Mouse (Mus musculus) liver, embryonic 16.5 days (tissue): Measurements from ENCODE around the gene Slitrk1. TPM values are rescaled to one million over a fixed set of nuclear protein-coding genes. Genes with fewer than 3 reads are reported as not detected.

ENCODE experiments used
- ATAC-seq: fragments of 200-750 bp; cut with Nextera tagmentation; 2 replicates; pipeline ENCODE4 v1.8.0; 2017; ENCODE audit warnings: low read depth, mild to moderate bottlenecking, moderate number of reproducible peaks, moderate library complexity
- H3K27ac ChIP-seq: fragments of 300-500 bp; sonication (generic); 2 replicates; pipeline ENCODE4 v1.5.1; 2014; ENCODE audit warnings: mild to moderate bottlenecking, low read length
- H3K27me3 ChIP-seq: fragments of 300-500 bp; sonication (generic); 2 replicates; pipeline ENCODE4 v1.6.1; 2014; ENCODE audit warnings: low read depth, low read length, mixed read lengths; ENCODE audit not compliant: control insufficient read depth, insufficient read depth
- H3K36me3 ChIP-seq: fragments of 300-500 bp; sonication (generic); 2 replicates; pipeline ENCODE4 v1.6.1; 2014; ENCODE audit warnings: mild to moderate bottlenecking; ENCODE audit not compliant: control insufficient read depth, insufficient read depth
- H3K4me1 ChIP-seq: fragments of 300-500 bp; sonication (generic); 2 replicates; pipeline ENCODE4 v1.6.1; 2014; ENCODE audit warnings: low read depth, low read length, mixed read lengths; ENCODE audit not compliant: control insufficient read depth
- H3K4me2 ChIP-seq: fragments of 300-500 bp; sonication (generic); 2 replicates; pipeline ENCODE4 v1.6.1; 2014; ENCODE audit warnings: low read depth, low read length, mixed read lengths
- H3K4me3 ChIP-seq: fragments of 300-500 bp; sonication (generic); 2 replicates; pipeline ENCODE4 v1.5.1; 2014; ENCODE audit warnings: low read depth, mild to moderate bottlenecking, low read length
- H3K9ac ChIP-seq: fragments of 300-500 bp; sonication (generic); 2 replicates; pipeline ENCODE4 v1.6.1; 2014; ENCODE audit warnings: low read depth, low read length
- H3K9me3 ChIP-seq: fragments of 300-500 bp; sonication (generic); replicated peaks from 2 replicates; pipeline ENCODE4 v1.6.1; 2016; ENCODE audit warnings: low read length; ENCODE audit not compliant: control insufficient read depth
- WGBS: fragments of 180-500 bp; shearing (Covaris S2); extraction: QIAGEN DNeasy Blood & Tissue Kit; methylation state at CpG from one replicate; pipeline ENCODE4 v1.1.7; 2014; ENCODE audit not compliant: insufficient replicate concordance; 5-methylcytosine and 5-hydroxymethylcytosine counted together
- polyA plus RNA-seq: library from polyadenylated mRNA; unstranded; fragments of >200 nt; fragmentation: Nextera tagmentation; extraction: Ambion mirVana; gene quantifications from 2 replicates; pipeline ENCODE4 v1.2.1, GENCODE M21; 2015

The Slitrk1 gene
- 0.01 TPM in 1 of 2 replicates, not detected in the other for polyA plus RNA-seq

- 2% methylated on average over 24 of the region's 25 CpGs for WGBS
- Histone ChIP-seq H3K27me3 (peaks cover 17% of the 10 kb centered on the region), H3K9ac (no peak within 1 kb of the TSS), H3K4me2 (no peak within 1 kb of the TSS; the same call in 1 of the 2 replicates), H3K4me1 (no peaks in the 10 kb centered on the region), H3K27ac (no peak within 1 kb of the TSS), H3K4me3 (no peak within 1 kb of the TSS), H3K9me3 (no peaks in the 10 kb centered on the region), H3K36me3 (no peaks in the 10 kb centered on the region)
- no peak for ATAC-seq
These were observed at the start of gene Slitrk1 for GRCm38 (mm10) chr14:108913714-108914263. TSS of gene Slitrk1 (minus strand) at chr14:108914158.

DNA sequence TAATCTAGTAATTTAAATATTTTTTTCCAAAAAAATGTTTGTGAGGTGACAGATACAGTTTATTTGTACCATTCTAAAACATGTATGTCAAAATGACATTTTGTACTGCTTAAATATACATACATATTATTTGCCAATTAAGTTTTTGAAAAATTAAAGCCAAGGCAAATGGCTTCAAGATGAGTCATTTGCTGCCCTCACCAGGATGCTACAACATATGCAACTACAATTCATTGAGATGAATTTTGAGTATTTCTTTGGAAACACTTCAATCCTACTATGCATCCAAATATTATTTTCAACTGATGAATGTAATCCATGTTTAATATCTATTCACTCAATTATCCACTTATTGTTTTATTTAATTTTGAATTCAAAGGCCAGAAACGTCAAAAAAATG lies 21.8 kb upstream of the Slitrk1 start:
- Histone ChIP-seq H3K4me1 (no peaks in the 10 kb centered on the region), H3K4me3 (no peak overlapping the region), H3K9me3 (no peaks in the 10 kb centered on the region), H3K27me3 (no peaks in the 10 kb centered on the region), H3K9ac (no peak overlapping the region), H3K27ac (no peak overlapping the region), H3K4me2 (no peak overlapping the region), H3K36me3 (no peaks in the 10 kb centered on the region)
- no peak for ATAC-seq
- 48% methylated on average over 1 of the region's 1 CpGs for WGBS

GRCm38 (mm10) chr14:108914336-108914735 lies 378 bp upstream of the Slitrk1 start:
- 22% methylated on average over 16 of the region's 16 CpGs for WGBS
- Histone ChIP-seq H3K9ac (no peak overlapping the region), H3K4me1 (no peaks in the 10 kb centered on the region), H3K27ac (no peak overlapping the region), H3K27me3 (peaks cover 17% of the 10 kb centered on the region), H3K4me2 (no peak overlapping the region), H3K36me3 (no peaks in the 10 kb centered on the region), H3K9me3 (no peaks in the 10 kb centered on the region), H3K4me3 (no peak overlapping the region)
- ATAC-seq, result no peak

DNA sequence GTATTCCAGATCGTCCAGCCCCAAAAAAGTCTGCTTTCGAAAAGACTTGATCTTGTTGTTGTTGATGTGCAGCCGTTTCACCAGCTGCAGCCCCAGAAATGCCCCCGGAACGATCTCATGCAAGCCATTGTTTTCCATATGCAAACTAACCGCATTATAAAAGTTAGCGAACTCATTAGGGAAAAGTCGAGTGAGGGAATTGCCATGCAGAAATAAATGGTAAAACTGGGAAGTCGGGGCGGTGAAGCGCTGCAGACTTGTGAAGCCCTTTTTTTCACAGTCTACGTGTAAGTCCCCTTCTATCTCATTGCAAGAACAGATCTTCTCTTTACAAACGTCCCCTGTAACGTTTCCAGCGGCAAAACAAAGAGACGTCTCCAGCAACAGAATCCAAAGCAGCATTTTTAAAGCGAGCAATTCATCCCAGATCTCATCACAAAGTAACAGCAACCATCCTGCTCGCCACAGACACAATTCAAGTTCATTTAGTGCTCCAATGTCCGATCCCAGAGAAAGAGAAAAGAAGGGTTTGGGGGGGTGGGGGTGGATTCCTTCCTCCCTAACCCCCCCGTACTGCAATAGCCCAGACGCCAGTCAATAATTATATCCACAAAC lies 975 bp downstream of the Slitrk1 start:
- Histone ChIP-seq H3K4me1 (no peaks in the 10 kb centered on the region), H3K36me3 (no peaks in the 10 kb centered on the region), H3K4me2 (no peak overlapping the region; the same call in 1 of the 2 replicates), H3K9me3 (no peaks in the 10 kb centered on the region), H3K27me3 (peaks cover 17% of the 10 kb centered on the region), H3K27ac (no peak overlapping the region), H3K4me3 (no peak overlapping the region), H3K9ac (no peak overlapping the region)
- WGBS, result 2% methylated on average over 21 of the region's 21 CpGs
- no peak for ATAC-seq

- H3K4me3 ChIP-seq, result no peak overlapping the region
- H3K27me3 ChIP-seq, result peaks cover 17% of the 10 kb centered on the region
- H3K27ac ChIP-seq, result no peak overlapping the region
- no peak overlapping the region for H3K4me2 ChIP-seq
- H3K9ac ChIP-seq, result no peak overlapping the region
- H3K36me3 ChIP-seq, result no peaks in the 10 kb centered on the region
- no peaks in the 10 kb centered on the region for H3K9me3 ChIP-seq
- WGBS, result 5% methylated on average over 24 of the region's 24 CpGs
- no peaks in the 10 kb centered on the region for H3K4me1 ChIP-seq
- no peak for ATAC-seq
These were observed 1.7 kb downstream of the Slitrk1 start for GRCm38 (mm10) chr14:108912021-108912875.

DNA sequence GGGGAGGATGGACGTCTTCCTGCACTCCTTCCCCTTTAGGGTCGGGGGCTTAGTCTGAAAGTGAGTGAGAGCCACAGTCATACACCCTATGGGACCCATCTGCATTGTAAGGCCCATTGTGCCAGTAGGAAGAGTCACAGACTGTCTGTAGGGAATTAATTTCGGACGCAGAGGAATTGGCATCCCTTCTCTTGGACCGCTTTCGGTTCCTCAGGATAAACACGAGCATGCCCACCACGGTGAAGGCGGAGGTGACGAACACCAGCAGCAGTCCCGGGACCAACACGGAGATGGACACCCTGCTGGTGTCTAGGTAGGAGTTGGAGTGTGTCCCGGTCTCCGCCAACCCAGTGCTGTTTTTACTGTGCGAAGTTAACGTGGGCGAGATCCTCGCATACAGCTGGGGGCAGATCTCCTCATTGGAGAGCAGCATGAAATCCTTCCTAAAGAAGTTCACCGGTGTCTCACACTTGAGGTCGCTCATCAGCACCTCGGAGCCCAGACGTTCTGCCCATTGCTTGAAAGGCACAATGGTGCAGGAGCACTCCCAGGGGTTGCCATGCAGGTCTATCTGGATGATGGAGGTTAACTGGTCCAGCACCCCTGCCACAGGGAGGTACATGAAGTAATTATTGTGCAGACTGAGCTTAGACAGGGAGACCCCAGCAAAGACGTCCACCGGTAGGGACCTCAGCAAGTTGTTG lies 2.7 kb downstream of the Slitrk1 start:
- H3K9ac ChIP-seq, result no peak overlapping the region
- no peak overlapping the region for H3K4me3 ChIP-seq
- peaks cover 17% of the 10 kb centered on the region for H3K27me3 ChIP-seq
- ATAC-seq, result no peak
- H3K36me3 ChIP-seq, result no peaks in the 10 kb centered on the region
- WGBS, result 3% methylated on average over 24 of the region's 24 CpGs
- no peak overlapping the region for H3K27ac ChIP-seq
- no peaks in the 10 kb centered on the region for H3K9me3 ChIP-seq
- no peak overlapping the region for H3K4me2 ChIP-seq
- no peaks in the 10 kb centered on the region for H3K4me1 ChIP-seq

GRCm38 (mm10) chr14:108910449-108911137 lies 3.4 kb downstream of the Slitrk1 start:
- Histone ChIP-seq H3K9me3 (no peaks in the 10 kb centered on the region), H3K36me3 (no peaks in the 10 kb centered on the region), H3K4me2 (no peak overlapping the region), H3K27ac (no peak overlapping the region), H3K27me3 (peaks cover 17% of the 10 kb centered on the region), H3K4me3 (no peak overlapping the region), H3K9ac (no peak overlapping the region), H3K4me1 (no peaks in the 10 kb centered on the region)
- 5% methylated on average over 19 of the region's 19 CpGs for WGBS
- ATAC-seq, result no peak

DNA sequence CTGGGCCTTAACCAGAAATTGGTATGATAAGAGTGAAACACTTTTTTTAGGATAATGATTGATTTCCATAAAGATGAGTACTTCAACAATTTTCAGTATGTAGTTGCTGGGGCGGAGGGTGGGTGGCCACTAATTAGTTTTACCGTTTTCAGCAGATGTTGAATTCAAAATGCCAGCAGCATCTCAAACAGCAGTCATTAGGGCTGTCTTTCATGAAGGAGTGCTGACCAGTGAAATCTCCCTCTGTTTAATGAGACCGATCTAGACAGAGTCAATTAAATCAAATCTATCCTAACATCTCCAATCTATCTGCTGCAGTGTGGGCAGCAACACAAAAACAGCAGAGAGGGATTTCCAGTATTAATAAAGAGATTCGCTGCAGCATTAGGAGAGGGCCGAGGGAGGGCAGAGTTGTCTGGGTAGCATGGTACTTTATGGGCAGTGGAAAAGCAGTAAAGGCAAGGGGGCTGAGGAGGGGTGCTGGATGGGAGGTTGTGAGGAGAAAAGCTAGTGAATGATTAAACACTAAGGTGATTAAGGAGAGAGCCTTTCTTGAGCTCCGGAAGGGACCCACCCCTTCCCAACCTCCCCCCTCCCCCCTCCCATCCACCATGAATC lies 4.5 kb downstream of the Slitrk1 start:
- H3K9me3 ChIP-seq, result no peaks in the 10 kb centered on the region
- H3K27me3 ChIP-seq, result peaks cover 17% of the 10 kb centered on the region
- H3K4me1 ChIP-seq, result no peaks in the 10 kb centered on the region
- no peak overlapping the region for H3K4me2 ChIP-seq
- no peak overlapping the region for H3K27ac ChIP-seq
- WGBS, result 21% methylated on average over 6 of the region's 6 CpGs
- ATAC-seq, result no peak
- H3K4me3 ChIP-seq, result no peak overlapping the region
- no peak overlapping the region for H3K9ac ChIP-seq
- no peaks in the 10 kb centered on the region for H3K36me3 ChIP-seq
